Mouse (Mus musculus) left cerebral cortex, adult 8-10 months (tissue): ENCODE data around the gene Flot1. TPM values are rescaled to one million over a fixed set of nuclear protein-coding genes. Genes with fewer than 3 reads are reported as not detected.

Source experiments
- DNase-seq, 2 experiments: peaks; one replicate each; pipeline ENCODE4 v3.0.0; 2022; ENCODE audit warnings: low spot score in 2 of 2
- total RNA-seq, 4 experiments: library from RNA; stranded (reverse); gene quantifications; 2 replicates each; pipeline ENCODE4 v1.2.4; 2022

Gene Flot1
- total RNA-seq, 4 experiments from 2014 or later: 118 to 151 (median 137) TPM

- DNase-seq: no peak
Measured at GRCm38 (mm10) chr17:35810900-35811648, 12.0 kb upstream of the Flot1 start.

DNA sequence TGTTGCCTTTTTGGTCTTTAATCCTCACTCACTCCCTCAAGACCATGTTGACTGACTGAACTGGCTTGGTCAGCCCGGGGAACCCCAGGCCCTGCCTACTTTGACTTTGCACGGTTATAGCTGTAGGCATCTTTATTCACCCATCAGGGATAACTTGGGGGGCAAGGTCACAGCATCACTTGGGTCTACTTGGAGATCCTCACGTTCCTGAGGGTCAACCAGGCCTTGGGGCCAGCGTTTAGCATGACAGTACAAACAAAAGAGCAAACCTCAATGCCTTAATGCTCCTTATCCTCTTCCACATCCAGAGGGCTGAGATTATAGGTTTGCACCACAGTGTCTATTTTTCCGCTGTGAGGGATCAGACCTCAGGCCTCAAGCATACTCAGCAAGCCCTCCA is 10.7 kb upstream of the Flot1 start:
- DNase-seq: no peak

GRCm38 (mm10) chr17:35812736-35813135 is 10.3 kb upstream of the Flot1 start:
- no peak for DNase-seq

GRCm38 (mm10) chr17:35813245-35813647 is 9.8 kb upstream of the Flot1 start:
- no peak for DNase-seq

GRCm38 (mm10) chr17:35813653-35814052 is 9.4 kb upstream of the Flot1 start:
- no peak for DNase-seq

DNA sequence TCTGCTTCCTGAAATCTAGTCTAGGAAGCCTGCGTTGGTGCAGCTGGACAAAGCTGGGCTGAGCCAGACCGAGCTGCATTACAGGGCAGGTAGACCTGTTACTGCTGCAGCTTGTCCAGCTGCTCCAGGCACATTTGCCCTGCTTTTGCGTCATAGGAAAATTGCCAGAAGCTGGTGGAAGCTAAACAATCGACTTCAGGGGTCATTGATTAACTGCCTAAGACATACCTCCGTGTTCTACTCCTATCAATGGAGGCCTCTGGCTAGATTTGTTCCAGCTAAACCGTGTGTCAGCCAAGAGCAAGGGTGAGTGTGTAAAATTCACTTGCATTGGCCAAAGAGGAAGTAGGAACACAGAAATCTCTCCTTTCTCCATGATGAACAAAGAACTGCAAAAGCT is 8.4 kb upstream of the Flot1 start:
- no peak for DNase-seq

GRCm38 (mm10) chr17:35815836-35816235 is 7.2 kb upstream of the Flot1 start:
- DNase-seq: no peak

DNA sequence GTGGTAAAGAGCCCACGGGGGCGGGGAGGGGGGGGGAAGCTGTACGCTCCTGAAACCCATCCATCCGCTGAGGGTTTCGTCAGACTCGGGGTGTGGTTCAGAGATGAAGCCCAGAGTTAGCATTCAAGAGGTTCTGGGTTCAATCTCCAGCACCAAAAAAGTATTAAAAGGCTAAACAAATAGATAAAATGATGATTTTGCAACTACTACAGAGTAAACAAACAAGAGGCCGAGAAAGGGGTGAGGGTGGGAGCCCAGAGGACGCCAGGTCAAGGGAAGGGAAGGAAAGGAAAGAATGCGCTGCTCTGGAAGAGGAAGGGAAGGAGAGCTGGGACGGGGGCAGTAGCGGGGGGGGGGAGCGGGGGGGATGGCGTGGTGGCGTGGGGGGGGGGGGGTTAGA is 6.3 kb upstream of the Flot1 start:
- no peak for DNase-seq

GRCm38 (mm10) chr17:35817226-35817625 is 5.8 kb upstream of the Flot1 start:
- no peak for DNase-seq

GRCm38 (mm10) chr17:35820111-35820510 is 2.9 kb upstream of the Flot1 start:
- DNase-seq: no peak

DNA sequence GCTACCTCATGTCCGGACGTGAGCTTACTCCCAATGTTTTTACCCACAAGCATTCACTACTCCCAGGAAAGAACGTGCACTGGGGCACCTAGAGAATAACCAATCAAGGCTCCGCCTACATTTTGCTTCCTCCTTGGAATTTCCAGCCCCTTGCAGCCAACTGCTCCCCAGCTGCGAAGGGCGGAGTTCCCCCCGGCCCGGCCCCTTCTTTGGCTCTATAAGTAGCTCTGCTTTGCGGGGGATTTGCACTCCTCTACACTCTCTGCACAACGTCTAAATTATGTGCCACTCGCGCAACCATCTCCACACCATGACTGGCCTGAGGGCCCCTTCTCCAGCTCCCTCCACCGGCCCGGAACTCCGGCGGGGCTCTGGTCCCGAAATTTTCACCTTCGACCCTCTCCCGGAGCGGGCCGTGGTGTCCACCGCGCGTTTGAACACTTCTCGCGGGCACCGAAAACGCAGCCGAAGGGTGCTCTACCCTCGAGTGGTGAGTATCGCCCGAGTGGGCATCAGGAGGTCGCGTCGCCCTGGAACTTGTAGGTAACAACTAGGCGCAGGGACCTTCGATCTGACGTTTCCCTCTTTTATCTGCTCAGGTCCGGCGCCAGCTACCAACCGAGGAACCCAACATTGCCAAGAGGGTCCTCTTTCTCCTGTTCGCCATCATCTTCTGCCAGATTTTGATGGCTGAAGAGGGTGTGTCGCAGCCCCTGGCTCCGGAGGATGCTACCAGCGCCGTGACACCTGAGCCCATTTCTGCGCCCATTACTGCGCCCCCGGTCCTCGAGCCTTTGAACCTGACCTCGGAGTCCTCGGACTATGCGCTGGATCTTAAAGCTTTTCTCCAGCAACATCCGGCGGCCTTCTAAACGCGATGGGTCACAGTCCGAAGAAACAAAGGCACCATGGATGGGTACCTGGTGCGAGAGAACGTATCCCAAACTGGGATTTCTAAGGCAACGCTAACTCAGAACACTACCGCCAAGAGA is 1.3 kb upstream of the Flot1 start, which contains the start of gene Ier3:
Ier3 (plus strand) TSS at position 246 of the 992 bp plus-strand sequence.
- DNase-seq: peak in 1 of 2 experiments; percentile 47

GRCm38 (mm10) chr17:35822564-35822963 is 466 bp upstream of the Flot1 start:
- DNase-seq: no peak

DNA sequence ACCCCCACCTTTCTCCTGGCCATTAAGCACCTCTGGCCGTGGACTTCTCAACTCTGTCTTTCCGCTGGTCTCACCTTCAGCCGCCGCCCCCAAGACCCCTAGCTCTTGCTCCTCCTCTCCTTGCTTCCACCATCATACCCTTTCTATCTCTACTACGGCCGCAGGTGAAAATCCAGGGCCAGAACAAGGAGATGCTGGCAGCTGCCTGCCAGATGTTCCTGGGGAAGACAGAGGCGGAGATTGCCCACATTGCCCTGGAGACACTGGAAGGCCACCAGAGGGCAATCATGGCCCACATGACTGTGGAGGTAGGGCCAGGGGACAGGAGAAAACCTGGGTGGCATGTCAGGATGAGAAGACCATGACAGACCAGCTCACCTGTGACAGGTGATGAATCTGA is 1.4 kb downstream of the Flot1 start:
- no peak for DNase-seq

- no peak for DNase-seq
Measured at GRCm38 (mm10) chr17:35825109-35825850, 2.2 kb downstream of the Flot1 start.

GRCm38 (mm10) chr17:35829737-35830136 is 6.7 kb downstream of the Flot1 start:
- peak in 1 of 2 experiments; percentile 75 for DNase-seq

- DNase-seq: no peak
Measured at GRCm38 (mm10) chr17:35832400-35833238, 9.6 kb downstream of the Flot1 start.

DNA sequence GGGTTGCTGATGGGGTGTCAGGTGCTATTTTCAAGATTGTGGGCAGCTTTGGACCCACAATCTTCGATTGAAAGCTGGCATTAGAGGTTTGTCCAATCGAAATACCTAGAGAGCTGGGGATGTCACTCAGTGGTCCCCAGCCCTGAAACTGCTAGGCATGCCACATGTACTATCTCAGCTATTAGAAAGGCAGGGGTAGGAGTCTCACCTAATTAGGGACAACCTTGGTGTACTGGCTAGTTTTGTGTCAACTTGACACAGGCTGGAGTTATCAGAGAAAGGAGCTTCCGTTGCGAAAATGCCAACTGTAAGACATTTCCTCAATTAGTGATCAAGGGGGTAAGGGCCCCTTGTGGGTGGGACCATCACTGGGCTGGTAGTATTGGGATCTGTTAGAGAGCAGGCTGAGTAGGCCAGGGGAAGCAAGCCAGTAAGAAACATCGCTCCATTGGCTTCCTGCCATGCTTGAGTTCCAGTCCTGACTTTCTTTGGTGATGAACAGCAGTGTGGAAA is 10.3 kb downstream of the Flot1 start:
- no peak for DNase-seq

DNA sequence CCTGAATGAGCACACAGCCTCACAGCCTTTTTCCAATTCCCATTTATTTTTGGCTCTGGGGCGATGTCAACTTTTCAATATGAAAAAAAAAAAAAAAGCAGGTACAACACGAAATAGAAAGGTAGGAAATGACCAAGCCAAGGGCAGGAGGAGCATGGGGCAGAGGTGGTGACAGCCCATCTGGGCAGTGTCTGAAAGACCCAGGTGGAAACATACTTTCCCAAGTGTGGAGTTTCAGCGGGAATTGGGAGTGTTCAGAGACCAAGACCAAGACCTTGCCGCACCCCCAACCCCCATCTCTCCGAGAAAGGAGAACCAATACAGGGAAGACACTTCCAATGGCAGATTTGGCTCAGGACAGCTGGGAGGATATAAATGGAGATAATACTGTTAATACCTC is 10.9 kb downstream of the Flot1 start:
- DNase-seq: no peak

- peak in 1 of 2 experiments; percentile 40 for DNase-seq
Measured at GRCm38 (mm10) chr17:35834696-35835422, 11.8 kb downstream of the Flot1 start.
